Mouse (Mus musculus): ENCODE data around the gene Tac4.

Tac4 gene

DNA sequence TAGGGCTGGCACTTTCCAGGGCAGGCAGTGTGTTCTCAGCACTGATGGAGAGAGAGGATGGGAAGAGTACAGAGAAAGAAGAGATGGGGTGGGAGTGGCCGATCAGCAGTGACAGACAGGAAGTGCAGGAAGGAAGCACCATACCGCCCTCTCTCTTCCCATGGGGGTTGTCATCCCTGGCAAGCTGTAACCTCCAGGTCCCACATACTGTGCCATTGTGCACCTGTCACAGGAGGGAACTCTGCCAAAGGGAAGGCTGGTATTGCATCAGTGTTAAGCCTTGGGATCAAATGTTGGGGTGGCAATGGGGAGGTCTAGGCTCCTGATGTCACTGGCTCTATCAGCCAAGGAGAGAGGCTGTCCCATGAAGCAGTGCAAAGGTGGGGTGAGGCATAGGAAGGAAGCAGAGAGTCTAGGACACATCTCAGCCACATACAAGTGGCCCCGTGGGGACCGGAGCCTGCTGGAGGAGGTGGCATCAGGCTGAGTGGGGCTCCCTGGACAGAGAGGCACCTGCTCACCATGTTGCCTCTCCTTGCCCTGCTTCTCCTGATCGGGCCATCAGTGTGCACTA is at the start of gene Tac4:
Tac4 (plus strand) TSS at position 352 of the 574 bp plus-strand sequence.
- DNase-seq (ENCODE audit: low read depth, low spot score), result no peak

DNA sequence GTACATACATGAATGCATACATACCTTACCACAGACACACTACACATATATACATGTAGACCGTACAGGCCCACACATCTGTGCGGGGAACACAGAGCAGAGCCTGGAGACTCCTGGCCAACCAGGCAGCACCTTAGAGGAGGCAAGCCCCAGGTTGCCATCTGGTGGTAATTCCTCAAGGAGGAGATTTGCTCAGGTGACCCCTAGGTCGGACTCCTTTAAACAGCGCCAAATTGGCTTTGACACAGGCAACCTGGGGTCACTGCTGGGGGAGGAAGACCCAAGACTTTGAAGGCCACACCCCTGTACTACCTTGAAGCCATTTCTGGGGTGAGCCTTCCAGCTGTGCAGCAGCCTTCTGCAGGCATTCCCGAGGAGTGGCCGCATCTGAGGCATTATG is 47.7 kb upstream of the Tac4 start:
- no peak for DNase-seq (ENCODE audit: low read depth, low spot score)

DNA sequence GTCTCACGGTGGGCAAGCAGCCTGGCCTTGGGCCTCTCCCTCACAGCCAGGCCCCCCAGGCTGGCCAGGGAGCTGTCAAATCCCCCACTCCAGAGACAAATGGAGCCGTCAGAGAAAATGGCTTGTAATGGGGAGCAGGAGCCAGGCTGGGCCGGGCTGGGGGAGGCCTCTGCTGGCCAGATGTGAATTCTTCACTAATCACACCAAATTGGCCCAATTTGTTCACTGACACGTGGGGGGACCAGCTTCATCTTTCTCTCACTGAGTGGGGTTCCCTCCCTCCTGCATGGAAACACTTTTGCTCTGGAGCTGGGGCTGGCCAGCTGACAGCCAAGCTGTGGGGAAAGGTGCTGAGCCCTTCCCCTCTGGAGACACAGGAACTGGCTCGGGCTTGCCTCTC is 47.0 kb upstream of the Tac4 start:
- no peak for DNase-seq (ENCODE audit: low read depth, low spot score)

DNA sequence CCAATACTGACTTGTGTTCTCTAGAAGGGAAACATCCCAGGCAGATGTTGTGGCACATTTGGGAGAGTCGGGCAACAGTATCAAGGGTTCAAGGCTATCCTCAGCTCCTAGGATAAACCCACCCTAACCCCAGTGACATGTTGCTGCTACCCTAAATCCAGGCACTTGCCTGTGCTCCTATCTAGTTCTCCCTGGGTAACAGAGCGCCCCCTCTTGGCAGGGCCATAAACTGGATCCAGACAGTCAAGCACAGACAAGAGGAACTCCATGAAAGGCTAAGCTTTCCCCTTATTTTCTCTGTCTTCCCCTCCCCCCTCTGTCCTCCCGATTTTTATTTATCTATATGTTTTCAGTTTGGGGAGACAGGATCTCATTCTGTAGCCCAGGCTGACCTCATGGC is 45.1 kb upstream of the Tac4 start:
- DNase-seq (ENCODE audit: low read depth, low spot score), result no peak

DNA sequence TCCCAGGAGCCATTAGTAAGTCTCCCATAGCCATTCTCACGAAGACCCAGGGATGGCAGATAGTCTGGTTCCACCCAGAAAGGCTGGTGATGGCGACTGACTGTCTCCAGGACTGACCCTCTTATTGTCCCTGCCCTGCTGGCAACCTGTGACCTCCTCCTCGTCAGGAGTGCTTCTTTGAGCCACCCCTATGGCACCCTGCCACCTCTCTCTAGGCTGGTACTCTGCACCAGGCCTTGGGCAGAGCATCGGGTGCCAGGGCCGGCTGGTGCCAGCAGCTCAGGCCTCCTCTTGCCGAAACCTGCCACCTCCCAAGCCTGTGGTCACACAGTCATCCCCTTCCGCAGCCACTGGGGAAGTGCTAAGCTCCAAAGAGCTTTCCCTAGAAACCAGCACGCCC is 42.2 kb upstream of the Tac4 start:
- no peak for DNase-seq (ENCODE audit: low read depth, low spot score)

DNA sequence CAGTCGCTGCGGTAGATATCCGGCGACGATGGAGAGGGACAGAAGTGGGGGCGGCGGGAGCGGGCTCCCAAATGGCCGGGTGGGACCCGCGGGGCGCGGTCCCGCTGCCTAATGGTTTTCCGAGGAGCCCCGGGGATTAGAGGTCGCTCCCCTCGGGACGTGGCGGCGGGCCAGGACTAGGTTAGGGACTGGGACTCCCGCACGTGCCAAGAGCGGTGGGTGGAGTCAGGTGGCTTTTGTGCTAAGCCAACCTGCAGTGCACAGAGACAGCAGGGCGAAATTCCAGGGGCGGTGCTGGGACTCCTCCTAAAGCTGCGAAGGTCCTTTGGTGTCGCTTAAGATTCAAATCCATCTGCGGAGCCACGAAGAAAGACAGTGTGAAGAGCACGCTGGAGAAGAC is 37.9 kb upstream of the Tac4 start:
- DNase-seq (ENCODE audit: low read depth, low spot score), result no peak

DNA sequence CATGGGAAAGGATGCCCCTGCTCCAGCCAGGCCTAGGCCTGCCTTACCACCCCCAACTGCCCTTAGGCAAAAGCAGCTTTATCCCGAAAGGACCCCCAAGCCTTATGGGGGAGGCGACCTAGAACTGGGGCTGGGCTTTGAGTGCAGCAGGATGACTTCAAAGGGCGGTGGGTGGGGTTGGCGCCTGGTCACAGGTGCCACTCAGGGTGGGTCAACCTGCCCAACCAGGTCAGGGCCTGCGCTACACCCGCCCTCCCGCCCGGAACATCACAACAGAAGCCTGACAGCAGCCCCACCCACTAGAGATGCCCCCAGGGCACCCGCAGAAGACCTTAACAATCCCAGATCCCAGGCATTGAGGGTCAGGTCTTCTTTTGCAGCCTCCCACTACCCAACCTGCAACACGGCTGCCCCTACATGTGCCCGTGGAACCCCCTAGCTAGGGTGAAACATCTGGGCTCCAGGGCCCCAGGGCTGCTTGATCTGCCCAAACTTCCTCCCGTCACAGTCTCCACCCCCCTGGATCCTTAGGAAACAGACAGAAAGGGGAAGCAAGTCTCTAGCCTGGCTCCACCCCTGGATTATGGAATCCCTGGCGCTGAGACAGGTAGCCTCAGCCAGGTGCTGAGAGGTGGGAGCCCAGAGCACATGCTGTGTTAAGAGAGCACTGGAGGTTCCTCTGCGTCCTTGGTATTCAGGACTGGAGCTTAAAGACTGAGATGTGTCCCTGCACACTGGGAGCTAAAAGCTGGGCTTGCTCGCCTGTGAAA is 37.0 kb upstream of the Tac4 start:
- DNase-seq (ENCODE audit: low read depth, low spot score), result no peak

DNA sequence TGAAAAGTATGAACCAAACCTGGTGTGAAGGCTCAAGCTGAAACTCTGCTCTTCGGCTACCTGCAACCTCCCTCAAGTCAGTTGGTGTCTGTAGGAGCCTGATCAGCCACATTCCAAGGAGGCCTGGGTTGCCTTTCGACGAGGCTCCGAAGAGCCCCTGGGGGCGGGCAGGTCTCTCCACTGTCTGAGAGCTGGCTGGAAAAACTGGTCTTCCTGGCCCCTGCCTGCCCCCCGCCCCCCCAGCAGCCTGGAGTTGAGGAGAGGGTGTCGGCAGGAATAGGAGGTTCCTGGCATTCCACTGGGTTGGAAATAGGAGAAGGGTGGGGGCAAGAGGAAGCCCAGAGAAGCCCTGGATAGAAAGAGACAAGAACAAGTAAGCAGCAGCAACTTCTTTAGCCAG is 35.9 kb upstream of the Tac4 start:
- DNase-seq (ENCODE audit: low read depth, low spot score), result no peak

DNA sequence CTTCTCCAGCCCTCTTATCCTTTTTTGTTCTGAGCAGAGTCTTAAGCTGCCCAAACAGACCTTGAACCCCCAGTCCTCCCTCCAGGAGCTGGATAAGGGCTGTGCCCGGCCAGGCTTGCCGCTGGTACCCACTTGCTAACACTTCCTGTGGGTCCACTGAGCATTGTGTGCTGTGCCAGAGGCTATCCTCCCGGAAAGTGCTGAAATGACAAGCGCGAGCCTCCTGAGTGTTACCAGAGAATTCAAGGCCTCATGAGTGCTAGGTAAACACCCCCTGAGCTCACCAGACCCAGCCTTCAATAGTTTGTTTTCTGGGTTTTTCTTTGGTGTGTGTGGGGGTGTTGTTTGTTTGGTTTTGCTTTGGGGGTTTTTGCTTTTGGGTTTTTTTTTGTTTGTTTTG is 33.9 kb upstream of the Tac4 start:
- no peak for DNase-seq (ENCODE audit: low read depth, low spot score)

DNA sequence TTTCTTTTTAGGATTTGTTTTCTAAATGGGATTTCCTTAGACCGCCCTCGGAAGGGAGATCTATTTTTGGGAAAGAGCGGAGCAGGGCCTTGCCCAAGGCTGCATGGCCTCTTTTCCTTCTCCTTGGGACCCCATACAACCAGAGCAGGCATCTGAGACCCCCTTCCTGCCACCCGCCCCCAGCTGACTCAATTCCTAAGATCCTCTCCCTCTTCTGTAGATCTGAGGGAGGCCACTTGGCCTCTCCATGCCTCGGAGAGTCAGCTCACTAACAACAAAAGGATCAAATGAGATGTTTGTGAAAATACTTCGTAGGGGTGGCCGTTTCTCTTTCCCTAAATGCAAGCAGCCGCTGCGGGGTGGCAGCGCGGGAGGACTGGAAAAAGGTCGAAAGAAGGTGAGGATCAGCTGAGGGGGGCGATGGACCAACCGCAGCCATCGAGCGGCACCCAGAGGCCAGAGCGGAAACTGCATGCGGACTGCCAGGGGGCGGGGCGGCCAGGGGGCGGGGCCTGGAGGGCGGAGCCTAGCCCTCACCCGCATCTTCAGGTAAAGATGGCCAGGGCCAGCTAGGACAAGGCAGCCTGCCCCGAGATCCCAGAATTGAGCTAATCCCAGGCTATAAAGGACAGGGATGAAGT is 29.5 kb upstream of the Tac4 start:
- no peak for DNase-seq (ENCODE audit: low read depth, low spot score)

DNA sequence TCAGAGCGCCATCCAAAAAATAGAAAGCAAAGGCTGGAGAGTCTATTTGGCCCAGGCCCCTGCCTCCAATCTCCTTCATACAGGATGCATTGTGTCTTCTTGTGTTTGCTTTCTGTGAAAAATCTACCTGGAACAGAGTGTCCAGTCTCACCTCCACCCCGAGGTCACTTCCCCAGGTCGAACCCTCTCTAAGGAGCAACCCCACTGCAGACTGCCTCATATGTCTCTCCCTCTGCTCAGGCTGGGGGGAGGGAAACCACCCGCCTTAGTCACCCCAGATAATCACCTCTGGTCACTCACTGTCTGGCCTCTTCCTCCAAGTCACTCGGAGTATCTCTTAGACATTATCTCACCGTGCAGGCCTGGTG is 29.0 kb upstream of the Tac4 start:
- no peak for DNase-seq (ENCODE audit: low read depth, low spot score)

DNA sequence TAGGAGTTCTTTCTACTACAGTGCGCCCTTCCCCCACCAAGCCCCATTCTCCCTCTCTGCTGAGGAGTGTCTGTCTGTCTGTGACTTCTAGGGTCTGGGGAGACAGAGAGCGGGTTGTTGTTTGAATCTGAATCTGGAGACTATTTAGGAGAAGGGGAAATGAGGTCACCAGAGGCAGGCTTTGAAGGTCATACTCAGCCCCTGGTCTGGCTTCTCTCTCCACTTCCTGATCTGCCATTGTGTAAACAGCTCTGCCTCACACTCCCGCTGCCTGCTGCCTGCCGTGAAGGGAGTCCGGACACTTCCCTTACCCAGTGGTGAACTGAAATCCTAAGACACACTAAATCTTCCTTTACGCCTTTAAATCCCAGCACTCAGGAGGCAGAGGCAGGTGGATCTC is 22.9 kb upstream of the Tac4 start:
- no peak for DNase-seq (ENCODE audit: low read depth, low spot score)

DNA sequence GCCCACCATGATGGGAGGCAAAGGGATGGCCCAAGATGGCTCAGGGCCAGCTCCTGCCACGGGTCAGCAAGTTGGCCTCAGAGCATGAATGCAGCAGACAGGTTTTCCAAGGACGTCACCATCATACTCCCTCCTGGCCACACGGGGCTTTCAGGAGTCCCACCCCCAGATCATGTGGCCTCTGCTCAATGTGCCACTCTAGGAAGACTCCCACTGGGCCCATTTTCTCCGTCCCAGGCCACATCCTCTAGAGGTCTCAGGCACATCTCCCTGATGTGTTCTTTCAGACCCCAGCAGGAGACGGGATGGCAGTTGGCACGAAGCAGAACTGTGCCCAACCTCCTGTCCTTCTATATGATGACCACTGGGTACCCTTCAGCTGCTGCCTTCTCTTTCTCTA is 18.7 kb upstream of the Tac4 start:
- no peak for DNase-seq (ENCODE audit: low read depth, low spot score)

DNA sequence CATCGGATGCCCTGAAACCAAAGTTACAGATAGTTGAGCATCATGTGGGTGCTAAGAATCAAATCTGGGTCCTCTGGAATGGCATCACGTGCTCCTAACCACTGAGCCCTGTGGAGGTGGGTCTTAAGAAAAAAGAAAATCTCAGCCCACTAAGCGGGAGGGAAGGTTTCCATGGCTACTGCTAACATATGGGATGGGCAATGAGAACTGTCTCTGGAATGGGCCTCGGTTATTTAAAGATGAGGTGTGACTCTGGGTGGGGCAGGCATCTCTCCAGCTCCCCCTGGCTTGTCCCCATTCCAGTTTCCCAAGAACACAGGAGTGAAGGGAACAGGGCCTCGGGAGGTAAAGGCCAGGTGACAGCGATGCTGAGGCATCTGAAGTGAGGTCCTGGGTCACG is 15.9 kb upstream of the Tac4 start:
- no peak for DNase-seq (ENCODE audit: low read depth, low spot score)

DNA sequence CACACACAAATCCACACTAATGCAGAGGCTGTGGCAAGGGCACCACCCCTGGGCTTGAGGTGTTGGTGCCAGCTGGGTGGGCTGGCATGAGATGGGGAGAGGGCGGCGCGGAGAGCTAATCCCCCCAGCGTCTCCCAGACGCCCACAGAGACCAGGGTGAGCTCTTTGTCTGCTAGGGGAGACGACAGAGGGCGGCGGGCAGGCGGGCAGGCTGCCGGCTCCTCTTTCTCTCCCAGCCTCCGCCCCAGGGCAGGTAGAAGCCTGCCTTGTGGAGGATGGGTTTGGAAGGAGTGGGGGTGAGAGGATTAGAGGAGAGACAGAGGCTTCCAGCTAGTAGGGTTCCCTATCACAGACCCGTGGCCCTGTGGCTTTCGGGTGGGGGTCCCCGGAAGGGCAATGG is 14.3 kb upstream of the Tac4 start:
- DNase-seq (ENCODE audit: low read depth, low spot score), result no peak

DNA sequence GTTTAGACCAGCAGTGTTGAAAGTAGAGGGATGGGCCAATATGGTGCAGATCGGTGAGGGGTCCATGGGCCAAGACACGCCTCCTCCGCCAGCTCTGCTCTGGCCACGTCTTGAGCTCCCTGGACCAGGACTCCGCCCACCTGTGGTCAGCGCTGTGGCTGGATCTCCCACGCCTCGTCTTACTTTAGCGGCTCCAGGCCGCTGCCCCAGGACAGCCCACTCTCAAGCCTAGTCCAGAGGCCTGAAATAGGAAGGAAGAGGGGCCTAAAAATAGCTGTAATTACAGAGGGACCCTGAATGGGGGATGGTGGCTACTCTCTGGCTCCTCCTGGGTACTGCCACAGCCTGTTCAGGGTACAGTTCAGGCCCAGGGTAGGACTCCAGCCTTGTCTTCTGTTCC is 11.2 kb upstream of the Tac4 start:
- DNase-seq (ENCODE audit: low read depth, low spot score), result no peak

DNA sequence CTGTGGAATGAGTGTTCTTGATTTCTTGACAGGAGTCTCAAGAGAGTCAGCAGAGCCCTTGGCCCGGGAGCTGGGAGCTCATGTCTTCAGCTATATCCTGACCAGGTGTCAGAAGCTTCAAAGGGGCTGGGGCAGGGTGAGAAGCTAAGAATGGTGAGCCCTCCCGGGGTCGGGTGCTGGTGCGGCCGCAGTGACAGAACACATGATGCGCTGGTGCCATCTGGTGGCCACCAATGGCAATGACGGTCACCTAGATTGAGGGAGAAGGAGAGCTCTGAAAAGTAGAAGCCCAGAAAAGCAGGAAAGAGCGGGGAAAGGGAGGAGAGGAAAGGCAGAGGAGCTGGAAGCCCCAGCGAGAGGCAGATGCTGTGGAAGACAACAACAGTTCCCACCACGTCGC is 10.0 kb upstream of the Tac4 start:
- DNase-seq (ENCODE audit: low read depth, low spot score), result peak; percentile 62

DNA sequence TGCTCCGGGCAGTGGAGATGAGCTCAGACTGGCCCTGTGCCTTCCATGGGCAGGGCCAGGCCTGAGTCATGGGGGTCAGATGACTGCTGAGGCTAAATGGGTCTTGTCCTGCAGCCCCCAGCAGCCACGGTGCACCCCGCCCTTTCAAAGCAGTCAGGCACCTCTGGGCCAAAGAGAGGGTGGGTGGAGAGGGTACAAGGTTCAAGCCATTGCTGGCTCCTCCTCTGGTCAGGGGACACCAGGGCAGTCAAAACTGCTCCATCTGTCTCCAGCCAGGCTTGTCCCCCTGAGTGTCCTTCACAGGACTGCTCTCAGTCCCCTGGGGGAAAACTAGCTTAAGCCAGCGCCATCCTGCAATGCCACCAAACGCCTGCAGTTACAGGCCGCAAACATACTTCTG is 9.2 kb upstream of the Tac4 start:
- no peak for DNase-seq (ENCODE audit: low read depth, low spot score)

DNA sequence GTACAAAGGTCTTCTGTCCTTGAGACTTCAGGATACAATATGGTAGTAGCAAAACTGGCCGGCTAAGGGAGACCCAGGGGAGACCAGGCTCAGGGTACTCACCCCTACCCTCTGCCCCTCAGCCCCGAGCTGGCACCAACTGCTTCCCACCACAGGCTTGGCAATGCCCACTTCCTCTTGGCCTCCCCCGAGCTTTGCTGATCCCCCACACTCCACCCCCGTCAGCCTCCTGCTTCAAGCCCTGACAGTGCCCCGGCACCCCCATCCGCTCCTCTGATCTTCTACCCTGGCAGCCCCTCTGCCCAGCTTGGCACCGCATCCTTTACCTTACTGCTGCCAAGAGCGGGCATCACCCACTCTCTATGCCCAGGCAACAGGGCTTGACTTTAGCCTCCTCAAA is 7.2 kb upstream of the Tac4 start:
- no peak for DNase-seq (ENCODE audit: low read depth, low spot score)

DNA sequence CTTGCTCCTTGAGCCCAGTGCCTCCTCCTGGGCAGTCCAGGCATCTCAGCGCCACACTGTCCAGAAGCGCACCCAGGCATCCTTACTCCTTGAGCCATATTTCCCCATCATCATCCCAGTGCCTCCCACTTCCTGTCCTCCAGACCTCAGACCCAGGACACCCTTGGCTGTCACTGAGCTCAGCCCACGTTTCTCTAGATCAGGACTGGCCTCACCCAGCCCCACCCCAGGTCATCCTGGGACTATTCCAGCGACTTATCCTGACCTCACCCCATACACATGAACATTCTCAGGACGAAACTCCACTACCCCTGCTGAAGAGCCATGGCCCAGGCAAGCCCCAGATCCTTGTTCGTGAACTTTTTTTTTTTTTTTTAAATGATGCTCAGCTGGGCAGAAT is 5.6 kb upstream of the Tac4 start:
- DNase-seq (ENCODE audit: low read depth, low spot score), result no peak

DNA sequence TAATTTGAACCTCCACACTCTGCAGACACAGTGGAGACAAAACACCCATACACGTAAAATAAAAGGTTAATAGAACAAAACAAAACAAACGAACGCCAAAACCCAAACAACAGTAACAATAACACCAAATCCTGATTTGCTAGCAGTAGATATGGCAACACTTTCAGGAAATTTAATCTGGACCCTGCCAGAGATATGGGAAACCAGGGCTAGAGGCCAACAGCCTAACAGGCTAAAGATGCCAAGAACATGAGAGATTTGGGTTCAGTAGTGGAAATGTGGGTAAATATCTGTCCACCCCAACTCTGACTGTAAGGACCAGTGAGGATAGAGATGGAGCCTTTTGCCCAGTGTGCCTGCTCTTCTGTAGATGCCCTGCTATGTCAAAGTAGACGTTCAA is 3.4 kb upstream of the Tac4 start:
- DNase-seq (ENCODE audit: low read depth, low spot score), result no peak

DNA sequence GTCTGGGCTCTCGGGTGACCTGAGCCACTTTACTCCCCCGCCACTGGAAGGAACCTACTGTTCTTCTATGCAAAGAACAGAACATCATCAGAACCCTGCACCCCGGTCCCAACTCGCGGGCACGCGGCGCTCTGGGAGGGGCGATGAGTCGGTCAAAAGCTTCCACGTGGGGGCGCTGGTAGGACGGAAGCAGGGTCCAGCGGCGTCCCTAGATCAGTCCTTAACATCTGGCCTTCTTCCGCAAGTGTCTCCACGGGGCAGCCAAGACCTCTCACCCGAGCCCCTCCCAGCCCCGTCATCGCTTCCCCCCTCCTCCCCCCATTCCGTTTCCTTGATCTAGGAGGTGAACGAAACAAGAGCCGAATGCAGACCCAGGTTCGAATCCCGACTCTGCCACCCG is 2.8 kb upstream of the Tac4 start:
- peak; percentile 43 for DNase-seq (ENCODE audit: low read depth, low spot score)

DNA sequence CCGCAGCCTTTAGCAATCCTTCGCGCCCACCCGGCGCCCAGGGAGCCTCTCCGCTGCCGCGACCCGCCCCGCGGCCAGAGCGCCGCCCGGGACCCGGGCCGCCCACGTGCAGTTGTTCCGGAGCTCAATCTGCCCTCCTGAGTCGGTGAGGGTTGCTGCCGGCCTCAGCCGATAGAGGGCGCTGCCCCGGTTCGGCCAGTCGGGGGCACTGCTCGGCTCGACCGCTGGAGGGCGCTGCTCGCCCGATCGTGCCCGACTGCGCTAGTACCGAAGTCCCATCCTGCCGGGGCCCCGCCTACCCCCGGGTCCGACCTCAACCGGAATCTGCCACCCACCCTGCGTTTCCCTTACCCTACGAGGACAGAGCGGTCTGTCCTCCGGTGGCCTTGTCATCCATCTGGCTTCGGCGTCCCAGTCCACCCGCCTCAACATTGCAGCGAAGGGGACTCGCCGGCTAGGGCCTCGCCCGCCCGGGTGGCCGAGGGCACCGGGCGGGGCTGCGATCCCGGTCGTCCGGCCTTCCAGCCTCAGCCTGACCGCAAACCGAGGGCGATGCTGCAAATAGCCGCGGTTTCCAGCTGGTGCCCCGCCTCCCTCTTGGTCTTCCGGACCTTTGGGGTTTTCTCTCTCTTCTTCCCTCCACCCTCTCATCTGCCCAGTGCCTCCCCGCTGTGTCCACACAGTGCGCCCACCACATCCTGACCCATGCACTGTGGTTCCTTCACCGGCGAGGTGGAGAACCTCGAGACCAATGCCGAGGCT is 2.1 kb upstream of the Tac4 start:
- peak; percentile 73 for DNase-seq (ENCODE audit: low read depth, low spot score)
